Mouse (Mus musculus) stomach, postnatal 0 days (tissue): ENCODE results near the gene Spata1. TPM values are rescaled to one million over a fixed set of nuclear protein-coding genes. Genes with fewer than 3 reads are reported as not detected.

Experiments used
- ATAC-seq: fragments of 200-750 bp; cut with Nextera tagmentation; 2 replicates; pipeline ENCODE4 v1.8.0; 2017; ENCODE audit not compliant: low FRiP score, low TSS enrichment
- DNase-seq: peaks from one replicate; pipeline ENCODE4 v3.0.0-alpha.2; 2016; ENCODE audit warnings: low spot score
- H3K27ac ChIP-seq: fragments of 300-500 bp; sonication (generic); replicated peaks from 2 replicates; pipeline ENCODE4 v1.5.1; 2014; ENCODE audit warnings: mild to moderate bottlenecking, control low read depth
- H3K27me3 ChIP-seq: fragments of 300-500 bp; sonication (generic); 2 replicates; pipeline ENCODE4 v1.6.1; 2014; ENCODE audit warnings: low read length; ENCODE audit not compliant: control insufficient read depth, insufficient read depth
- H3K36me3 ChIP-seq: fragments of 300-500 bp; sonication (generic); 2 replicates; pipeline ENCODE4 v1.6.1; 2014; ENCODE audit warnings: low read length, mixed read lengths; ENCODE audit not compliant: control insufficient read depth, insufficient read depth
- H3K4me1 ChIP-seq: fragments of 300-500 bp; sonication (generic); replicated peaks from 2 replicates; pipeline ENCODE4 v1.6.1; 2014; ENCODE audit warnings: antibody characterized with exemption; ENCODE audit not compliant: control insufficient read depth, insufficient read depth
- H3K4me2 ChIP-seq: fragments of 300-500 bp; sonication (generic); replicated peaks from 2 replicates; pipeline ENCODE4 v1.6.1; 2014; ENCODE audit warnings: low read depth, mild to moderate bottlenecking, control low read depth, moderate library complexity
- H3K4me3 ChIP-seq: fragments of 300-500 bp; sonication (generic); 2 replicates; pipeline ENCODE4 v1.5.1; 2014; ENCODE audit warnings: low read depth, low read length, control low read depth
- H3K9ac ChIP-seq: fragments of 300-500 bp; sonication (generic); 2 replicates; pipeline ENCODE4 v1.6.1; 2014; ENCODE audit warnings: mild to moderate bottlenecking, low read length, control low read depth, mixed read lengths
- H3K9me3 ChIP-seq: fragments of 300-500 bp; sonication (generic); 2 replicates; pipeline ENCODE4 v1.6.1; 2016; ENCODE audit warnings: low read length; ENCODE audit not compliant: control insufficient read depth
- CTCF ChIP-seq: IDR thresholded peaks from 2 replicates; pipeline ENCODE4 v1.5.1; 2016; ENCODE audit warnings: antibody characterized with exemption, low read depth, mild to moderate bottlenecking, moderate library complexity
- EP300 ChIP-seq: optimal IDR thresholded peaks from 2 replicates; pipeline ENCODE3; 2016; ENCODE audit warnings: antibody characterized with exemption
- WGBS: fragments of 180-500 bp; shearing (Covaris S2); extraction: QIAGEN DNeasy Blood & Tissue Kit; methylation state at CpG from one replicate; pipeline ENCODE4 v1.1.7; 2014; 5-methylcytosine and 5-hydroxymethylcytosine counted together
- polyA plus RNA-seq: library from polyadenylated mRNA; unstranded; fragments of >200 nt; fragmentation: Nextera tagmentation; extraction: Ambion mirVana; gene quantifications from 2 replicates; pipeline ENCODE4 v1.2.1, GENCODE M21; 2015

The Spata1 gene
- polyA plus RNA-seq, 1 experiment from 2014 or later = 1.1 TPM

GRCm38 (mm10) chr3:146417873-146418272, 81.7 kb downstream of the Spata1 start:
- no peak for ATAC-seq
- H3K27ac ChIP-seq = no peak overlapping the region
- H3K4me1 ChIP-seq = no peaks in the 10 kb centered on the region
- DNase-seq = no peak
- 94% methylated on average over 8 of the region's 8 CpGs for WGBS
- no peak overlapping the region for H3K4me2 ChIP-seq
- H3K4me3 ChIP-seq = no peak overlapping the region
- H3K9ac ChIP-seq = no peak overlapping the region
- no peaks in the 10 kb centered on the region for H3K9me3 ChIP-seq
- no peaks in the 10 kb centered on the region for H3K27me3 ChIP-seq
- H3K36me3 ChIP-seq = no peaks in the 10 kb centered on the region; the same call in 1 of the 2 replicates
- no peak for TF ChIP-seq EP300
- no peak for TF ChIP-seq CTCF

- DNase-seq (no peak), ATAC-seq (no peak)
- no peaks in the 10 kb centered on the region for H3K27me3 ChIP-seq
- TF ChIP-seq CTCF = no peak
- no peak for TF ChIP-seq EP300
- no peaks in the 10 kb centered on the region; the same call in 1 of the 2 replicates for H3K36me3 ChIP-seq
- H3K4me1 ChIP-seq = no peaks in the 10 kb centered on the region
- no peaks in the 10 kb centered on the region for H3K9me3 ChIP-seq
- no peak overlapping the region for H3K4me2 ChIP-seq
- no peak overlapping the region for H3K27ac ChIP-seq
- H3K9ac ChIP-seq = no peak overlapping the region
- WGBS = 91% methylated on average over 12 of the region's 12 CpGs
- no peak overlapping the region for H3K4me3 ChIP-seq
These were observed 85.0 kb downstream of the Spata1 start for GRCm38 (mm10) chr3:146414555-146414954.

DNA sequence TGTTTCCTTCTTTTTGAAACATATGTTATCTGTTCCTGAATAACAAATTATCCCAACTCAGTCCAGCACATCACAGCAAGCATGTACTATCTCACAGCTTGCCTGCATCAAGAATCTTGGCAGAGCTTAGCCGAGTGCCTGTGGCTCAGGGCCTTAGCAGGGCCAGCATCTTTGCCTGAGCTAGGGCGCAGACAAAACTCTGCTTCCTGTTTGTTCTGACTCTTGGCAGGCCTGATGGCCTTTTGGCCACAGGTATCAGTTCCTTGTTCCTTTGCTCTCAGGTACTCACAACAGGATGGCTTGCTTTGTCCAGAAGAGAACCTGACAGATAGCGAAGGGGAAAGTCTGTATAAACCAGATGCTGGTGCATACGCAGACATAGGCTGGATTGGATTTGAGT, 85.6 kb downstream of the Spata1 start:
- 65% methylated on average over 4 of the region's 4 CpGs for WGBS
- H3K4me1 ChIP-seq = no peaks in the 10 kb centered on the region
- H3K9ac ChIP-seq = no peak overlapping the region
- no peaks in the 10 kb centered on the region for H3K36me3 ChIP-seq
- no peak overlapping the region for H3K4me3 ChIP-seq
- TF ChIP-seq EP300 (no peak), CTCF (no peak)
- ATAC-seq (no peak), DNase-seq (no peak)
- H3K9me3 ChIP-seq = no peaks in the 10 kb centered on the region
- no peaks in the 10 kb centered on the region for H3K27me3 ChIP-seq
- H3K4me2 ChIP-seq = no peak overlapping the region
- no peak overlapping the region for H3K27ac ChIP-seq

DNA sequence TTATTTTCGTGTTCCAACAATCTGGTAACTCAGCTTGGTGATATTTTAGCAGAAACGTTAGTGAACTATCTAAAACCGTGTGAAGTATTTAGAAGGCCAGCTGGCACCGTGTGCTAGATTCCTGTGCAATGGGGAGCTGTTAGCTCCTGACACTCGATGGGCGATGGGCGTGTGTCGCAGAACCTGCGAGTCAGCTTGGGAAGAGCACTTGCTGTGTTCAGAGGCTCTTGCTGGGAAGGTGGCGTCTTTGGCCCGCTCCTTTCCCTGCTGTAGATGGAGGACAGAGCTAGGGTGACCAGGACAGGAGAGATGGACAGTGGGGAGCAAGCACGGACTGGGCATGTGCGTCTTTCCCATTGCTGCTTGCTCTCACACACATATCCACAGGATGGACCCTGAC, 86.5 kb downstream of the Spata1 start:
- no peaks in the 10 kb centered on the region for H3K27me3 ChIP-seq
- H3K27ac ChIP-seq = no peak overlapping the region
- no peaks in the 10 kb centered on the region for H3K4me1 ChIP-seq
- ATAC-seq (no peak), DNase-seq (no peak)
- no peak overlapping the region for H3K4me3 ChIP-seq
- WGBS = 83% methylated on average over 13 of the region's 13 CpGs
- H3K9ac ChIP-seq = no peak overlapping the region
- H3K9me3 ChIP-seq = no peaks in the 10 kb centered on the region
- TF ChIP-seq CTCF (no peak), EP300 (no peak)
- H3K4me2 ChIP-seq = no peak overlapping the region
- H3K36me3 ChIP-seq = no peaks in the 10 kb centered on the region

DNA sequence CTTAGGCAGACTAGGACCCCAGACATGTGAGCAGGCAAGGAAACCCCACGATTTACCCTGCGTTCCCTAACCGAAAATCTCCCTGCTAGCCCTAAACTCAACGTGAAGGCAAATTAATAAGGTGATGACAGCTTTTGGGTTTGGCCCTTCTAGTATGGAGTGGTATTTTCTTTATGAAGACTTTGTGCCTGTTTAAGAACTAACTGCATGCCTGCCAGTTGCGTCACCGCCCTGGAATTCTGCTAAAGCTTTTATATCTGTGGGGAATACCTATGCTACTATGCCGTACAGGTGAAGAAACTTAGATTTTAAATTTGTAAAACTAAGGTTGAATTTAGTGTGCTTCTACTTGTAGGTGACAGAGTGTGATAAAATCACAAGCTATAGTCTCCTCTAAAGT, 87.1 kb downstream of the Spata1 start:
- Histone ChIP-seq H3K9ac (no peak overlapping the region), H3K36me3 (no peaks in the 10 kb centered on the region), H3K4me3 (no peak overlapping the region), H3K27me3 (no peaks in the 10 kb centered on the region), H3K4me1 (no peaks in the 10 kb centered on the region), H3K9me3 (no peaks in the 10 kb centered on the region), H3K27ac (no peak overlapping the region), H3K4me2 (no peak overlapping the region)
- no peak for DNase-seq
- TF ChIP-seq CTCF (no peak), EP300 (no peak)
- 80% methylated on average over 7 of the region's 7 CpGs for WGBS
- ATAC-seq = no peak

- no peak overlapping the region for H3K27ac ChIP-seq
- ATAC-seq (no peak), DNase-seq (no peak)
- no peak overlapping the region for H3K4me2 ChIP-seq
- no peaks in the 10 kb centered on the region for H3K27me3 ChIP-seq
- no peak overlapping the region for H3K9ac ChIP-seq
- 91% methylated on average over 2 of the region's 2 CpGs for WGBS
- H3K4me3 ChIP-seq = no peak overlapping the region
- H3K4me1 ChIP-seq = no peaks in the 10 kb centered on the region
- TF ChIP-seq CTCF = no peak
- no peak for TF ChIP-seq EP300
- no peaks in the 10 kb centered on the region for H3K36me3 ChIP-seq
- no peaks in the 10 kb centered on the region for H3K9me3 ChIP-seq
These were observed 87.5 kb downstream of the Spata1 start for GRCm38 (mm10) chr3:146412008-146412407.
